Mouse (Mus musculus) limb, embryonic 10.5 days (tissue): ENCODE data around the gene Ppm1h. TPM values are rescaled to one million over a fixed set of nuclear protein-coding genes. Genes with fewer than 3 reads are reported as not detected.
A peak's percentile ranks its signal among the peaks of the same experiment; 100 is the strongest.

ENCODE experiments used
- DNase-seq: peaks from one replicate; pipeline ENCODE4 v3.0.0-alpha.2; 2017; ENCODE audit warnings: low spot score
- H3K27ac ChIP-seq: fragments of 300-500 bp; sonication (generic); 2 replicates; pipeline ENCODE4 v1.5.1; 2016; ENCODE audit warnings: mild to moderate bottlenecking
- H3K27me3 ChIP-seq: fragments of 300-500 bp; sonication (generic); 2 replicates; pipeline ENCODE4 v1.6.1; 2016; ENCODE audit warnings: low read depth, mild to moderate bottlenecking; ENCODE audit not compliant: poor library complexity, severe bottlenecking
- H3K36me3 ChIP-seq: fragments of 300-500 bp; sonication (generic); 2 replicates; pipeline ENCODE4 v1.6.1; 2016; ENCODE audit warnings: mild to moderate bottlenecking, moderate library complexity
- H3K4me1 ChIP-seq: fragments of 300-500 bp; sonication (generic); 2 replicates; pipeline ENCODE4 v1.6.1; 2016
- H3K4me3 ChIP-seq: fragments of 300-500 bp; sonication (generic); 2 replicates; pipeline ENCODE4 v1.5.1; 2016; ENCODE audit warnings: mild to moderate bottlenecking, moderate library complexity
- H3K9me3 ChIP-seq: fragments of 300-500 bp; sonication (generic); replicated peaks from 2 replicates; pipeline ENCODE4 v1.6.1; 2016; ENCODE audit warnings: mild to moderate bottlenecking
- WGBS: fragments of 180-500 bp; shearing (Covaris S2); methylation state at CpG from one replicate; pipeline ENCODE4 v1.1.7; 2016; 5-methylcytosine and 5-hydroxymethylcytosine counted together
- polyA plus RNA-seq: library from polyadenylated mRNA; unstranded; fragments of >200 nt; fragmentation: Nextera tagmentation; extraction: Ambion mirVana; gene quantifications from 2 replicates; pipeline ENCODE4 v1.2.1, GENCODE M21; 2016

The Ppm1h gene
- polyA plus RNA-seq, 1 experiment from 2014 or later: 4.4 TPM

GRCm38 (mm10) chr10:122815094-122815493, 136.5 kb downstream of the Ppm1h start:
- WGBS: 44% methylated on average over 14 of the region's 14 CpGs
- peak; percentile 67 for DNase-seq
- Histone ChIP-seq H3K4me1 (peaks cover 45% of the 10 kb centered on the region), H3K4me3 (no peak overlapping the region), H3K9me3 (no peaks in the 10 kb centered on the region), H3K27ac (peak overlapping the region; percentile 79), H3K27me3 (no peaks in the 10 kb centered on the region), H3K36me3 (no peaks in the 10 kb centered on the region)

GRCm38 (mm10) chr10:122817741-122818140, 139.2 kb downstream of the Ppm1h start:
- H3K9me3 ChIP-seq: no peaks in the 10 kb centered on the region
- WGBS: 84% methylated on average over 8 of the region's 8 CpGs
- H3K4me3 ChIP-seq: no peak overlapping the region
- H3K27me3 ChIP-seq: no peaks in the 10 kb centered on the region; the same call in 1 of the 2 replicates
- DNase-seq: no peak
- peaks cover 57% of the 10 kb centered on the region for H3K4me1 ChIP-seq
- H3K27ac ChIP-seq: peak overlapping the region; percentile 58; the same call in 1 of the 2 replicates
- no peaks in the 10 kb centered on the region for H3K36me3 ChIP-seq

- 96% methylated on average over 6 of the region's 6 CpGs for WGBS
- H3K27me3 ChIP-seq: no peaks in the 10 kb centered on the region; the same call in 1 of the 2 replicates
- no peaks in the 10 kb centered on the region for H3K9me3 ChIP-seq
- no peaks in the 10 kb centered on the region for H3K36me3 ChIP-seq
- H3K4me1 ChIP-seq: peaks cover 54% of the 10 kb centered on the region
- no peak overlapping the region for H3K27ac ChIP-seq
- no peak for DNase-seq
- H3K4me3 ChIP-seq: no peak overlapping the region
Observed at GRCm38 (mm10) chr10:122819808-122820207, 141.2 kb downstream of the Ppm1h start.

DNA sequence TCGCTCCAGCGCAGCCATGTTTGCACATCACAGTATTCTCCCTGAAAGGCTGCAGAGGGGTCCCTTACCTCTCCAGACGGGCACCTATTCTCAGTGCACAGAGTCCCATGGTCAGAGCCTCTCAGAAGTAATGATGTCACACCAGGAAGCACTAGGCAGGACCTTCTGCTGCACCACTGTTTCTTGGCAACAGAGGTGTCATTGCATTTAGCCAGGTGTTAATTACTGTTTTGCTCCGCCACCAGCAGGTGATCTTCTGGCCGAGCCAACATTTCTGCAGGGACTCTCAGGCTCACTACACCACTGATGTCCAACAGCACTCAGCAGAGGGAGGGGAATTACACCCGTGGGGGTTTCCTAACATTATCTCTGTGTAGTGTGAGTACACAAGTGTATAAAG, 143.0 kb downstream of the Ppm1h start:
- Histone ChIP-seq H3K36me3 (no peaks in the 10 kb centered on the region), H3K27me3 (no peaks in the 10 kb centered on the region; the same call in 1 of the 2 replicates), H3K4me1 (peaks cover 62% of the 10 kb centered on the region), H3K27ac (no peak overlapping the region), H3K9me3 (no peaks in the 10 kb centered on the region), H3K4me3 (no peak overlapping the region)
- DNase-seq: no peak
- 75% methylated on average over 6 of the region's 6 CpGs for WGBS

- peaks cover 66% of the 10 kb centered on the region for H3K4me1 ChIP-seq
- peak overlapping the region; percentile 61 for H3K27ac ChIP-seq
- H3K9me3 ChIP-seq: no peaks in the 10 kb centered on the region
- H3K27me3 ChIP-seq: no peaks in the 10 kb centered on the region; the same call in 1 of the 2 replicates
- H3K36me3 ChIP-seq: no peaks in the 10 kb centered on the region
- no peak for DNase-seq
- WGBS: 79% methylated on average over 13 of the region's 13 CpGs
- no peak overlapping the region for H3K4me3 ChIP-seq
Observed at GRCm38 (mm10) chr10:122823642-122824041, 145.1 kb downstream of the Ppm1h start.

GRCm38 (mm10) chr10:122826696-122827331, 148.3 kb downstream of the Ppm1h start:
- peak; percentile 57 for DNase-seq
- Histone ChIP-seq H3K36me3 (no peaks in the 10 kb centered on the region), H3K9me3 (no peaks in the 10 kb centered on the region), H3K27ac (peak overlapping the region; percentile 63; the same call in 1 of the 2 replicates), H3K4me1 (peaks cover 67% of the 10 kb centered on the region), H3K27me3 (no peaks in the 10 kb centered on the region; the same call in 1 of the 2 replicates), H3K4me3 (no peak overlapping the region)
- 49% methylated on average over 16 of the region's 16 CpGs for WGBS

DNA sequence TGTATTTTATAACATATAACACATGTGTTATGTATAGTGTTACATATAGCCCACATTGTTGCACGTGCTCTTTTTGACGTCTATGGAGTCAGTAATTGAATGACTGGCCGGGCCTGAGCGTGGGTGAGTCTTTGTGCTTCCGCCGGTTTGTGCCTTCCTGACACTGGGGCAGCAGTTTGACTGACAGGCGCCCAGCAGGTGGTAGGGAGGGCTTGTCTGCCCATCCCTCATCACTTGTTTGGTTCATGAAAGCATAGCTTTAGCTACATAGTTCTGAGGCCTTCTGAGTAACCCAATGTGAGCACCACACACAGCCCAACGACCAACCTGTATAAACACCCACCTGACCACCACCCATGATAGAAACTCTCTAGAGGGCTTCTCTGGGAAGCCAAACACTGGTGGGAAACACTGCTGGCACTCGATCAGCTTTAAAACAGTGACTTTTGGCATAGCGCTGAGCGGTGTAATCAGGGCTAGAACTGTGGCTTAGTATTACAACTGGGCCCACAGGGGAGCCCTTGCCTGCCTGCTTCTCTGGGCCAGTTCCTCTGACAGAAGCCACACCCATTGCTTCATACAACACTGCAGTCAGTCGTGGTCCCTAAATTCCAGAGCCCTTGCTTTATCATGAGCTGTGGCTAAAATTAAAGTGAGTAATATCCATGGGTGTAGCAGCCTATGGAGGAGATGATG, 149.3 kb downstream of the Ppm1h start:
- DNase-seq: no peak
- no peaks in the 10 kb centered on the region for H3K9me3 ChIP-seq
- H3K27me3 ChIP-seq: no peaks in the 10 kb centered on the region
- 83% methylated on average over 12 of the region's 12 CpGs for WGBS
- H3K4me3 ChIP-seq: no peak overlapping the region
- no peaks in the 10 kb centered on the region for H3K36me3 ChIP-seq
- H3K4me1 ChIP-seq: peaks cover 57% of the 10 kb centered on the region
- H3K27ac ChIP-seq: peak overlapping the region; percentile 54; the same call in 1 of the 2 replicates

GRCm38 (mm10) chr10:122829801-122830217, 151.2 kb downstream of the Ppm1h start:
- H3K27ac ChIP-seq: no peak overlapping the region
- peaks cover 42% of the 10 kb centered on the region for H3K4me1 ChIP-seq
- no peaks in the 10 kb centered on the region for H3K9me3 ChIP-seq
- WGBS: 60% methylated on average over 3 of the region's 3 CpGs
- no peaks in the 10 kb centered on the region for H3K36me3 ChIP-seq
- H3K4me3 ChIP-seq: no peak overlapping the region
- DNase-seq: no peak
- no peaks in the 10 kb centered on the region for H3K27me3 ChIP-seq

DNA sequence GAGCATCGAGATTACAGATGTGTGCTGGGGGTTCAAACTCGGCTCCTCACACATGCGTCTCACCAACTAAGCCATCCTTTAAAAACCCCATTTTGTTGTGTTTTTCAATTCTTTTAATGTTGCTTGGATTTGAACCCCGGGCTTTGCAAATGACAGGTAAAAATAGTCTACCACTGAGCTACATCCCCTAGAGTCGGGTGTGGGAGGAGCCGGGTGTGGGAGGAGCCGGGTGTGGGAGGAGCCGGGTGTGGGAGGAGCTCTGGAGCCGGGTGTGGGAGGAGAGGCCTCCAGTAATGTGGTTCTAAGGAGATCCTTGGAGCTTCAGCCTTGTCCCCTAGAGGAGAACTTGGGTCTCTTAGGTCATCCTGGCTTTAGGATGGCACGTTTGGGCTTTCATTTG, 152.1 kb downstream of the Ppm1h start:
- Histone ChIP-seq H3K9me3 (no peaks in the 10 kb centered on the region), H3K27ac (no peak overlapping the region), H3K36me3 (no peaks in the 10 kb centered on the region), H3K4me1 (peaks cover 34% of the 10 kb centered on the region), H3K4me3 (no peak overlapping the region), H3K27me3 (no peaks in the 10 kb centered on the region)
- DNase-seq: no peak
- WGBS: 92% methylated on average over 10 of the region's 10 CpGs

DNA sequence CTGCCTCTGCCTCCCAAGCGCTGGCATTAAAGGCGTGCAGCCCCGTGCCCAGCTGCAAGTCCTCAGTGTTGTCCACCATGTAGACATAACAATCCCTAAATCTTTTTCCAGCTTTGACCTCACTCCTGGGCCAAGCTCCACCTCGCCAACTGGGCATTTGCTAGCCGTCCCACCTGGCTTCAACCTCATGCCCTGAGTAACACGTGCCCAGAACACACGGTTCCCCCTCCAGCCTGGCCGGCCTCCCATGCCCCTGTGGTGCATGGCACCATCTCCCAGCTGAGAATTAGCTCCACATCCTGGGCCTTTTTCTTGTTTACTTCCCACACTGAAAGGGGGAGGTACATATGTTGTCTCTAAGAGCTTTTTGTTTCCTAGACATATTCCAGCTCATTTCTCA, 163.5 kb downstream of the Ppm1h start:
- H3K36me3 ChIP-seq: no peaks in the 10 kb centered on the region
- no peak overlapping the region for H3K27ac ChIP-seq
- no peak for DNase-seq
- no peaks in the 10 kb centered on the region for H3K27me3 ChIP-seq
- no peaks in the 10 kb centered on the region for H3K4me1 ChIP-seq
- 97% methylated on average over 8 of the region's 8 CpGs for WGBS
- no peaks in the 10 kb centered on the region for H3K9me3 ChIP-seq
- no peak overlapping the region for H3K4me3 ChIP-seq

- Histone ChIP-seq H3K4me1 (peaks cover 6% of the 10 kb centered on the region), H3K36me3 (no peaks in the 10 kb centered on the region), H3K27ac (no peak overlapping the region), H3K4me3 (no peak overlapping the region), H3K27me3 (no peaks in the 10 kb centered on the region), H3K9me3 (no peaks in the 10 kb centered on the region)
- WGBS: 95% methylated on average over 8 of the region's 8 CpGs
- no peak for DNase-seq
Observed at GRCm38 (mm10) chr10:122842961-122843360, 164.4 kb downstream of the Ppm1h start.

DNA sequence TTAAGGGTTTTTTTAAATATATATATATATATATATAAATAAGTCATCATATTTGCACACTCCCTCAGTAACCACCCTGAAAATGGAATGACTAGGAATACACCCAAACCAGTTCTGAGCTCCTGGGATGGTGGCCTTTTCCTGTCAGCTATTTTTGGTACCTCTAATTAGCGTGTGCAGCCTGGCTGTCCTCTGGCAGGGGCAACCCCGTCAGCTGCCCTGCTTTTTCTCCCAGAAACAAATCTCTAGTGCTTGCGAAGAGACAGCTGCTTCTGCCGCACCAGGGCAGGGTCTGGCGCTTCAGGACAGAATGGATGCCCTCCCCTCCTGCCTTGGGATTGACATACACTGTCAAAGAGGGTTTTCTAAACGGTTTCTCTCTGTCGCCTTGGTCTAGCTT, 166.9 kb downstream of the Ppm1h start:
- Histone ChIP-seq H3K9me3 (no peaks in the 10 kb centered on the region), H3K36me3 (no peaks in the 10 kb centered on the region), H3K4me1 (peaks cover 10% of the 10 kb centered on the region), H3K27ac (no peak overlapping the region), H3K27me3 (no peaks in the 10 kb centered on the region), H3K4me3 (no peak overlapping the region)
- DNase-seq: no peak
- WGBS: 74% methylated on average over 7 of the region's 7 CpGs

DNA sequence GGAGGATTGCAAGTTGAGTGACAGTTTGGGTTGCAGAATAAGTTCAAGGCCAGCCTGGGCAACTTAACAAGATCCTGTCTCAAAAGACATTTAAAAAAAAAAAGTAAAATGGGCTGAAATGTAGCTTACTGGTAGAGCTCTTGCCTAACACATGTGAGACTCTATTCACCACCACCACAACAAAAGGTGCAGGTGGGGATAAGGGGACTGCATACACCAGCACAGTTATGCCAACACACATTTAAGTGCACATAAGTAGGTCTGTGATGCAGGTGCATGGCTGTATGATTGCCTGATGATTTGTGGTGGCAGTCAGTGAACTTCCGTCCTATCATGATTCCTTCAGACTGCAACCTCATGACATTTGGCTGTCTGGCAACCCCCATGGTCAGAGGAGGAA, 167.9 kb downstream of the Ppm1h start:
- H3K36me3 ChIP-seq: no peaks in the 10 kb centered on the region

More for the DNA sequence above, 167.9 kb downstream of the Ppm1h start:
- H3K27me3 ChIP-seq: no peaks in the 10 kb centered on the region
- no peaks in the 10 kb centered on the region for H3K9me3 ChIP-seq
- H3K27ac ChIP-seq: no peak overlapping the region
- DNase-seq: no peak
- H3K4me3 ChIP-seq: no peak overlapping the region
- WGBS: 94% methylated on average over 1 of the region's 1 CpGs
- peaks cover 10% of the 10 kb centered on the region for H3K4me1 ChIP-seq
